Mouse (Mus musculus) brain, embryonic 14.5 days (tissue): ENCODE measurements around the gene D2hgdh. TPM values are rescaled to one million over a fixed set of nuclear protein-coding genes. Genes with fewer than 3 reads are reported as not detected.
"Not testable (repeated sequence)": the region's sequence is repeated elsewhere in the genome, so short reads cannot be mapped to it uniquely, and the experiment has no call there.

Experiments
- DNase-seq: peaks from one replicate; pipeline ENCODE4 v3.0.0-alpha.2; 2011; ENCODE audit warnings: low read depth
- CTCF ChIP-seq: fragments of 200-500 bp; IDR thresholded peaks from 2 replicates; pipeline ENCODE4 v1.5.1; 2012; ENCODE audit warnings: inconsistent platforms, mild to moderate bottlenecking, moderate library complexity, borderline replicate concordance; ENCODE audit not compliant: insufficient read depth, insufficient read length; ENCODE audit errors: extremely low read depth
- POLR2A ChIP-seq: fragments of 200-500 bp; IDR thresholded peaks from 2 replicates; pipeline ENCODE4 v1.6.1; 2012; ENCODE audit warnings: mild to moderate bottlenecking, inconsistent platforms, borderline replicate concordance; ENCODE audit not compliant: poor library complexity, insufficient read depth, insufficient read length, severe bottlenecking; ENCODE audit errors: extremely low read depth
- polyA plus RNA-seq: library from polyadenylated mRNA; depleted of rRNA; stranded (reverse); fragments of >200 nt; gene quantifications from 2 replicates; pipeline ENCODE4 v1.2.3, GENCODE M21; 2012

Gene D2hgdh
- polyA plus RNA-seq, 1 experiment = 23.2 TPM

DNA sequence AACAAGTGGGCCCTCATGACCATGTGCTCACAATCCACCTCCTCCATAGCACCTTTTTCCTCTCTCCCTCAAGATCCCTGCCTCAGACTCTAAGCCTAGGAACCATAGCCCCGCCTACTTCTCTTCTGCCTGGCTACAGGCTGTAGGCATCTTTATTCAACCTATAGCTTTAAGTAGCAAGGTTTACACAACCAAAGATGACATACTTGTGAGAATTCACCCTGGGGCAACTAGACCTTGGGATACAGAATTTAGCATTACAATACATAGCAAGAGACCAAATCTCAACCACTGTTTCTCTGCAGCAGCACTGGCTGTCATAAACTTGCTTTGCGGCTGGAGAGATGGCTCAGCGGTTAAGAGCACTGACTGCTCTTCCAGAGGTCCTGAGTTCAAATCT lies 14.7 kb upstream of the D2hgdh start:
- DNase-seq = no peak
- TF ChIP-seq CTCF (no peak), POLR2A (no peak)

DNA sequence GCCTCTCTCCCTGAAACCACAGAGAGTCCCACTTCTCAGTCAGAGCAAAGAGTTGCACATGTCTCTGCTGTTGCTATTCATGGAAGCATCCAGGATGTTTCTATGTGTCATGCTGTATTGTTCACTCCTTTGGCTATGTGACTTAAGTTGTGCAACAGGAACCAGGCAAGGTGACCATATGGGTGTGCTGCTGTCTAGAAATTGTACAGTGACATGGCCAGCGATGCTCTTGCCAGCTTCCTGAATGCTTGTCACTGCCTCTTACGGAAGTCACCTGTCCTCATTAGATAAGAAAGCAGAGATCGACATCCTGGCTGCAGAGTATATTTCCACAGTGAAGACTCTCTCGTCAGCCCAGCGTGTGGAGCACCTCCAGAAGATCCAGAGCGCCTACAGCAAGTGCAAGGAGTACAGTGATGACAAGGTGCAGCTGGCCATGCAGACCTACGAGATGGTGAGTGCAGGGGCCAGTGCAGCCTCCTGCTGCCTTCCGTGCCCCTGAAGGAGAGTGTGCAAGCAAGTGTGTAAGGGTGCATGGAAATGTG lies 13.1 kb upstream of the D2hgdh start:
- TF ChIP-seq CTCF (no peak), POLR2A (no peak)
- no peak for DNase-seq

DNA sequence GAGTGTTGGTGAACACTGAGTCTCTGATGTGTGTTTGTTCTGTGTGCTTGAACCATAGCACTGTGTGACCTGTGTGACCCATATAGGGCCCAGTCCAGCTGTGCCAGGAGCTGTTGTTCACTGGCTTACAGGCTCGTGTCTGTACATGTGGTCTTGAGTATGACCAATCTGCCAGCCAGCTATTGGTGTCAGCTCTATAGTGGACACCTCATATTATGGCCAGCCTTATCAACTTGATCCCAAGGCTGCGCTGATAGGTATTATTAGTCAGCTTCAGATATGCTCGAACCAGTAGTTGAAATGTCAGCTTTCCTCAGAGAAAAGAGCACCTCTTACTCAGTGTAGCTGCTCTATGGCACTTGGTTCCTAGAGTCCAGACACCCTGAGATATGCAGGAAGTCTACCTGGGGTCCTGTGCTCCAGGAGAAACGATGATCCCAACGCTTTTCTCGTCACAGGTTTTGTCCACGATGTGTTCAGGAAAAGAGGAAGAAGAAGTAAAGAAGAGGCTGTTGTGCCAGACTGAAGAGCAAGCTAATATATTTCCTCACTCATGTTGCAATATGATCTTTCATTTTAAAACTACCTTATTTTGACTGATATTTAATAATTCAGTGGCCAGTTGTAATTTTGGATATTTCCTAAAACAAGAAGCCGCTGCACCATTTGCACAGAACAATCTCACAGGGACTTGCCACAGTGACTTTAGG lies 6.7 kb upstream of the D2hgdh start:
- TF ChIP-seq POLR2A (no peak), CTCF (no peak)
- no peak for DNase-seq

DNA sequence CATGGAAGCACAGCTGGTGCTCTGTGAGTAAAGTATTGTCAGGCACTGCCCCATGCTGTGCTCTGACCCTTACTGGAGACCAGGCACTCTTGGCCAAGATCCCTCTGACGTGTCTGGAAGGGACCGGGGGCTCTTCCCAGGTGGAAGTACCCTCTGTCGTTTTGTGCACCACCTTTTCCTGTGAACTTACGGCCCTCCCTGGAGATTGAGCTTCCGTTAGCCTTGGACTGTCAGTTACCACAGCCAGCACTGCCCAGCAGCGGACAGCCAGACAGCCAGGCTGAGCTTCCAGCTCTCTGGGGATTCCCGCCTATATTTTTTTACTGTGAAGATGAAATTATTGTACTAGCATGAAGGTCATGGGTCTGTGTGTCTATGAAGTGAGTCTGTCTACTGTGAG lies 6.0 kb upstream of the D2hgdh start:
- no peak for TF ChIP-seq CTCF
- no peak for TF ChIP-seq POLR2A
- no peak for DNase-seq

DNA sequence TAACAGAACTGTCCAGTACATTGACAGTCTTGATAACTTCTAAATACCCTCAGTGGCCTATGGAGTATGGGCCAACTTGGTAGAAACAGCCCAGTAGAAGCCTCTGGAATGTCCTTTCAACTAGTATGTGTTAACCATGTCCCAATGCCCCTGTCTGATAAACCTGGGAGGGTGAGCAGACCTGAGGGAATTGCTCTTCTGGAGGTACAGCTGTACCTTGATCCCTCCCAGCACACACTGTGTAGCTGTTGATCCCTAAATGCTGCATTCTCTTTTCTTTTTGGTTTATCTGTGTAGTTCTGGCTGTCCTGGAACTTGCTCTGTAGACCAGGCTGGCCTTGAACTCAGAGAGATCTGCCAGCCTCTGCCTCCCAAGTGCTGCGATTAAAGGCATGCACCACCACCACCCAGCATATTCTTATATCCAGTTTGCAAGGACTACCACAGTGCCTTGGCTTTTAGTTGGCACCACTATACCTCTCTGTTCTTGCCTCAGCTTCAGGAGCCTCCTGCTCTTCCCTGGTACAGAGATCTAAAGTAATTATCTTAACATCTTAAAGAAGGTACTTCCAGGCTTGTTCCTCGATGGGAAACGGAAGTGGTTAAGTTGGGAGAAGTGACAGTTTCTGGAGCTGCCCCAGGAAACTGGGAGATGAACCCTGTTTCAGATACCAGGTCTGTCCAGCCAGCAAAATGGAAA lies 763 bp upstream of the D2hgdh start:
- no peak for DNase-seq
- TF ChIP-seq POLR2A (no peak), CTCF (no peak)

DNA sequence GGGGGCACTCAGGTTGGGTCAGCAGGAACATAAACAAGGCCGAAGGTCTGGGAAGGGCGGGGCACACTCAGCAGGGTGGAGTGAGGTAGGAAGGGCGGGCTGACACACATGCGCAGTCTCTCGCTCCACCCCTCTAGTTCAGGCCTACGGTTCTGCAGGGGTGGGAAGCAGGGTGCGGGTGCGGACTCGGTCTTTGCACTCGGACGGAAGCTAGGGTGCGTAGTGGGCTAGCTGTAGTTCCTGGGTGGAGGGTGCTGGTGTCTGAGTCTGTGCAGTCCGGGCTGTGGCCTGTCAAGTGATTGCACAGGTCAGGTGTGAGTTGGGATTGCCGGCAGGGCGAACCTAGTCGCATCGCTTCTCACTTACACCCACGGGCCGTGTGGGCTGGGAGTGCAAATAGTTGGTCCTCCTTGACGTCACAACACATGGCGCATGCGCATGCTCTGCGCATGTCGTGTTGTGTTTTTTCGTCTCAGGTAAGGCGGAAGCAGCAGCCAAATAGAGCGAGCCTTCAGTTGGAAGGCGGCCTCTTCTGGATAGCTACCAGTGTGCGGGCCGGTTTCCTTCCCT lies 481 bp downstream of the D2hgdh start:
- DNase-seq = peak; percentile 99
- peak; percentile 70; the same call in 1 of the 2 replicates for TF ChIP-seq POLR2A
- no peak for TF ChIP-seq CTCF

DNA sequence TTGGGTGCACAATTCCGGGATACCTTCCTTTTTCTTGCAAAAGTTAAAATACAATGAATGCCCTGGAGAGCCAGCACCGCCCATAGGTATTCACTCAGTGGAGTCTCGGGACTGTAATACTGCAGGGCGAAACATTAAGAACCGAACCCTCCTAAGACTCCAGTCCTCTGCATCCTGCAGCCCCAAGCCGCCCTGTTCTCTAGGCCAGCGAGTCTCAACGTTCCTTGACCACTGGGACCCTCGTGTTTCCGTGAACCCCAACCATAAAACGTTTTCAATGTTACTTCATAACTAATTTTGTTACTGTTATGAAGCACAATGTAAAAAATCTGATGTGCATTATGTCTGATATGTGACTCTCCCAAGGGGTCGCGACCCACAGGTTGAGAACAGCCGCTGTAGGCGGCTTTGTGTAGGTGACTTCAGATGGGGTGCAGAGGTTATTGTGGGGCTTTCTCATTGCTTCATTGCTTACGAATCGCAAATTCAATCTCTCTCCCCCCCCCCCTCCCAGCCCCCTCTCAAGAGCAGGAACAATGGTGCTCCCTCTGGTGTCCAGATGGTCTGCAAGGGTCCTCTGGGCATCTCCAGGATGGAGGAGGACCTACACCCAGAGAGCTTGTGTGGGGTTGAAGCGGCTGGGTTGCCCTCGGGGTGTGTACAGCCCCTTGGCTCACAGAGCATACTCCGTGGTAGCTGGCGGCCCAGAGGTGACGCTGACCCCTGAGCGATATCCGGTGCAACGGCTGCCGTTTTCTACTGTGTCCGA lies 1.2 kb downstream of the D2hgdh start:
- DNase-seq = peak; percentile 25
- TF ChIP-seq CTCF = no peak

DNA sequence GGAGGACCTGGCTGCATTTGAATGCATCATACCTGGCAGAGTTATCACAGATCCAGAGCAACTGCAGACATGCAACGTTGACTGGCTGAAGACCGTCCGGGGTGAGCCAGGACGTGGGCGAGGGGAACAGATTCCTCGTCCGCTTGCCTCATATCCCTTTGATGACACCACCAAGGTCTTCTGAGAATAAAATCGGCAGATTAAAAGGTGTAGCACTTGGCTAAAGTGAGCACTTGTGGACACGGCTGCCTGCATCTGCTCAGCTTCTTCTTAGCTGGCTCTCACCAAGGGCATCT lies 1.8 kb downstream of the D2hgdh start:
- DNase-seq = no peak
- TF ChIP-seq CTCF (no peak), POLR2A (no peak)

DNA sequence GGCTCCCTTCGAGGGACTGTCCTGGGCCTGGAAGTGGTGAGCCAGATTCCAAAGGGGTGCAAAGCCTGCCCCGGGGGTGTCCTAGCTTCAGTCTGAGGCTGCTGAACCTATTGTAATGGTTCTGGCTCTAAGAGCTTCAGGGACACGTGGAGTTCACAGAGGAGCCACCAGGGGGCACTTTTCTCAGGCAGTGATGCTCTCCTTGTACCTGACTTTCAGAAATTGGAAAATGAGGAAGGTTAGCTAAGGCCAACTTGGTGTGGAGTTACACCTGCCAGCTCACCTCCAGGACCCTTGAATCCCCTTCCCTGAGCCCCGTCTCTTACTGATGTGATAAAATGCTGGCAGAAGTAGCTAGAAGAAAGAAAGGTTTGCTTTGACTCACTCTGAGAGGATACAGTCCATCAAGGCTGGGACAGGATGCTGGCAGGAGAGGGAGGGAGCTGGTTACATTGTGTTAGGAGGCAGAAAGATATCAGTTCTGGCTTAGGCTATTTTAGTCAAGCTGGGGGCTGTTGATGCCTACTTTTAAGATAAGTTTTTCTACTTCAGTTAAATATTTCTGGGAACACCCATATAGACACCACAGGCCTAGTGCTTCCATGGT lies 8.1 kb downstream of the D2hgdh start:
- TF ChIP-seq CTCF = 0 out of 2 replicates have a peak, but pooled peaks have one; percentile 4
- not testable (repeated sequence) for DNase-seq

DNA sequence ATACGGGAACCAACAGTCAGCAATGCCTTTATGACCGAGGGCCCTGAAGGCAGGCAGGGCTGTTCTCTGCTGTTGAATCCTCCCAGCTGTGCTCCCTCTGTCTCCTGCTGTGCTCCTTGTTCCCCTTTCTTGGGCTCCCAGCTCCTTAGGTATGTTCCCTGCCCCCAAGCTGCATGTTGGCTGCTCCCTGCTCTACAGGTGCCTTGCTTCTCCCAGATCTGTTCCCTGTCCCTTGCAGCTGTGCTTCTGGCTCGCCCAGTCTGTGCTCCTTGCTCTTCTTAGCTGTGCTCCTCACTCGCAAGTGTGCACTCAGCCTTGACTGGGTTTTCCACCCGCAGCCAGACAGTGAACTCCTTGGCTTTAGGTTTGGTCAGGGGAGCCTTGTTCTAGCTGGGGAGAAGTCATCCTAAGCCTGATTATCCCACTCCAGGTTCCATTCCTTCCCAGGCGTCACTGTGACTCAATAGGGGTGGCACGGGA lies 10.0 kb downstream of the D2hgdh start:
- no peak for DNase-seq
- TF ChIP-seq CTCF = no peak
- no peak for TF ChIP-seq POLR2A

DNA sequence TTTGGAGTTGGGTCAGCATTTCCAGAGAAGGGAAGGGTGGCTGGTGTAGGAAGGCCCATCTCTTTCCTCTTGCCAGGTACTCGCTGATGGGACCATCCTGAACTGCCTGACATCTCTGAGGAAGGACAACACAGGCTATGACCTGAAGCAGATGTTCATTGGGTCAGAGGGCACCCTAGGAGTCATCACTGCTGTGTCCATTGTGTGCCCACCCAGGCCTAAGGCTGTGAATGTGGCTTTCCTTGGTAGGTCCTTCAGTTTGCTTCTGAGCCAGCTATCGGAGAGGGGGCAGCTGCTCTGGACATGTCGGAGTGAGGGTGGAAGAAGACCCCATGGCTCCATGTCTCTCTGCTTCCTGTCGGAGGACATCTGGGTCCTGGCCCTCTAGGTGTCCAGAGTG lies 10.5 kb downstream of the D2hgdh start:
- no peak for TF ChIP-seq CTCF
- no peak for TF ChIP-seq POLR2A
- DNase-seq = no peak

DNA sequence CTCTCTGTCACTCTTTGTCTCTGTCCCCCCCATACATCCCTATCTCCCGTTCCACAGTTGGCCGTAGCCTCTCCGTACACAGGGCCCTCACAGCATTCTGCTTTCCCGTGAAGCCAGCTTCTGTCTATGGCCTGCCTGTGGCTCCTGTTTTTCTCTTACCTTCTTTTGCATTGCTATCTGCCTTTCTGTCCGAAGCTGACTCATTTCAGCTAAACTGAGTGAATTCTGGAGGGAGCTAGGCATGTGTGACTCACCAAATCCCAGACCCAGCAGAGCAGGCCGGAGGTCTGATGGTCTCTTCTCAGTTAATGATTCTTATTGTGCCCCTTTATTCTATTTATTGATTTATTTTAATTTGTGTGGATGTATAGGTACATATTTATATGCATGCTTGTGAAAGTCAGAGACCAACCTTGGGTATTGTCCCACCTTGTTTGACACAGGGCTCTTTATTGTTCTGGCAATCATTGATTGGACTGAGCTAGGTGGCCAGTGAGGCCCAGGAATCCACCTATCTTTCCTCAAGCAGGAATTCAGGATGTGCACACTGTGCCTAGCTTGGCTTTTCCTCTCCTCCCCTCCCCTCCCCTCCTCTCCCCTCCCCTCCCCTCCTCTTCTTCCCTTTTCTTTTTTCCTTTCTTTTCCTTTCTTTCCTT lies 11.3 kb downstream of the D2hgdh start:
- no peak for DNase-seq

DNA sequence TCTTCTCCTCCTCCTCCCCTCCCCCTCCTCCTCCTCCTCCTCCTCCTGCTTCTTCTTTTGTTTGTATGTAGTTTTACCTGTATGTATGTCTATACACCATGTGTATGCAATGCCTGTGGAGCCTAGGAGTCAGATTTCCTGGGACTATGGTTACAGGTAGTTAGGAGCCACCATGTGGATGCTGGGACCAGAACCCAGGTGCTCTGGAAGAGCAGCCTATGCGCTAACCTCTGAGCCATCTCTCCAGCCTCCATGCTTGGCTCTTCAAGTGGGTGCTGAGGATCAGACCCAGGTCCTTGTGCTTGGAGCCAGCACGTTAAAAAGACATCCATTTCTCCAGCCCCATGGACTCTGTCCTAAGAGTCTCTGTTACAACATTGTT lies 11.8 kb downstream of the D2hgdh start:
- no peak for TF ChIP-seq POLR2A
- no peak for TF ChIP-seq CTCF
- no peak for DNase-seq

More for the DNA sequence above, 11.3 kb downstream of the D2hgdh start:
- no peak for TF ChIP-seq CTCF
- no peak for TF ChIP-seq POLR2A

DNA sequence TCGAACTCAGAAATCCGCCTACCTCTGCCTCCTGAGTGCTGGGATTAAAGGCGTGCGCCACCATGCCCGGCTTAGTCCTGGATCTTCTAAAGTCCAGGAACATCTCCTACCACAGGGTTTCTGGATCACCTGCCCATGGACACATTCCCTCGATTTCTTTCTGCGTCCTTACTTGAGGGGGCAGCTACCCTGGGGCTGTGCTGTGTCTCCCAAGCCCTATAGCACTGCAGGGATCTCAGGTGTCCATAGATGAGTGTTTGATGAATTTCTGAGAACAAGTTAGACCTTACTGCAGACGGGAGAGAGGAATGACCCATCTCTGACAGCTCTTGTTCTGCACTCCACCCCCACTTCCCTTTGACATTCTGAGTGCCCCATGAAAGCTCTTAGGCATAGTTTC lies 12.6 kb downstream of the D2hgdh start:
- DNase-seq = no peak
- TF ChIP-seq POLR2A = no peak
- no peak for TF ChIP-seq CTCF

DNA sequence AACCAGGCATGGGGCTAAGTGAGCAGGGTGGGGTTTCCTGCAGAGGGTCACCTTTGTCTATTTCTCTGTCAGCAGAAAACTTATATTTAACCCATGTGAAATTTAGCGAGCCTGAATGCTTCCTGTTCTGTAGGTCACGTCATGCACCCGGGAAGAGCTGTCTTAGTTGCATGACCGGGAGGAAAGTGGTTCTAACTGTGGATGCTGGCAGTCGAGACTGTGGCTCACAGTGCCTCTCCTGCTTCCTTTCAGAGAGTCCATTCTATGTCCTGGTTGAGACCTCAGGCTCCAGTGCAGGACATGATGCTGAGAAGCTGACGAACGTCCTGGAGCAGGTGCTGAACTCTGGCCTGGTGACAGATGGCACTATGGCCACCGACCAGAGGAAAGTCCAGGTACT lies 13.9 kb downstream of the D2hgdh start:
- not testable (repeated sequence) for DNase-seq

DNA sequence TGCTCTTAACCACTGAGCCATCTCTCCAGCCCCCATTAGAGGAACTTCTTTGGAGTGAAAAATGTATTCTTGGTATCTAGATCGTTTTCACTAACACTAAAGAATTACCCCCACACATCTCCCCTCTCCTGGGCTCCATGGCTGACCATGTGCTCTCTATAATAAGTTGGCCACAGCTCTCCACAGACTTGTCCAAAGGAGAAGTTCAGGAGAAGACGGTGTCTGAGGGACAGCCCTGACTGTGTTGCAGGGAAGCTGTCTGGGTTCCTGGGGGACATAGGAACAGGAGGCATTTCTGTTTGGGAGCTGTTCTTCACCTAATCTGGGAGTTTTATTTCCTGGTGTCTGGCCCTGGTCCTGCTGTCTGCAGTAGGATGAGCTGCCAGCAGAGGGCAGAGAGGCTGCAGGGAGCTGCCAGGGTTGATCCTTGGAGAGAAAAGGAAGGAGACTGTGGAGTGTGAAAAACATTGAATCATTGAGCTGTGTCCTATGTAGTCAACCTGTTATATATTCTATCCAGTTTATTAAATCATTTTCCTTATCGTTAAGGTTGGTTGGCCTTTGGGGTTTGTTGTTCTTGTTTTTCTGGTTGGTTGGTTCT lies 21.2 kb downstream of the D2hgdh start:
- not testable (repeated sequence) for DNase-seq

DNA sequence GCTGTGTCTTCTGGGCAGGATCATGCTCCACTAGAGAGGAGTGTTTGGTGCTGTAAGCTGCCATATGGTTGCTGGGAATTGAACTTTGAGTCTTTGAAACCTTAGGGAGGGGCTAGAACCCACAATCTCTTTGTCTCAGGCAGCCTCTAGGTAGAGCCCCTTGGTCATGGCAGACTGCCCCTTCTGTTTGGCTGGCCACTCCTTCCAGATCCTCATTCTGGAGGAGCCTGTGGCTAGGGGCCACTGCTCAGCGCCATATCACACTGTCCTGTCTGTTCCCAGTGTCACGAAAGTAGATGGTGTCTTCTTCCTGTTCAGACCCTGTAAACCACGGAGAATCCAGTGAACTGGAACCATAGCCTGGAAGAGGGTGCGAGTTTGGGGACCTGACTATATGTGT lies 31.1 kb downstream of the D2hgdh start:
- DNase-seq = not testable (repeated sequence)
